ENCODE assay signal across 22 mouse cellular contexts in the genomic region with DNA sequence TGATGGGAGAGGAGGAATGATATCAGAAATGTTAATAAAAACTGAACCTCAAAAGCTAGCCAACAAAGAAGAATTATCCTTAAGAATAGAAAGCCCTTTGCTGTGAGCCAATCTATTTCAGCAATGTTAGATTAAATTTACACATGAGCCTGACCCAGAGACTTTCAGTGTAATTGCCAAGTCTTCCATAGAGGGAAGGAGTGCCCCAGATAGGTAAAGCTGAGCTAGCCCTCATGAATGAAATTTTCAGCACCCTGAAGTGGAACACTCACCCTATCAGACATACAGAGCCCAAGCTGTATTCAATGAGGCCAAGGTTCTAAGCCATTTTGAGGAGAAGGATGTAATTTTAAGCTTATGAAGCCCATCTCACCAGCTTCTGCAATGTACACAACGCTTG.
A peak's percentile ranks its signal among the peaks of the same experiment; 100 is the strongest.
DNase-seq lines count a peak whose midpoint lies in the region; ATAC-seq lines count a peak whose summit lies in the region.
"Had no signal": no experiment of that assay in that cellular context is flagged by ENCODE, and none has a peak within 500 bp of the region (broad histone marks: within the 10 kb centered on the region; RNA-seq: fewer than 3 reads in every experiment).

No protein-coding gene starts in this region.

- 70% methylated on average over 1 of the region's 1 CpGs for WGBS in midbrain, embryonic 11.5 days
- WGBS in midbrain, embryonic 10.5 days: 85% methylated on average over 1 of the region's 1 CpGs
- 86% methylated on average over 1 of the region's 1 CpGs for WGBS in stomach, embryonic 15.5 days
- WGBS in stomach, embryonic 16.5 days: 85% methylated on average over 1 of the region's 1 CpGs

- no peak overlapping the region for H3K9ac ChIP-seq in midbrain, embryonic 11.5 days (ENCODE audit: low read length)
- no peak overlapping the region for H3K9ac ChIP-seq in stomach, embryonic 15.5 days
- H3K9ac ChIP-seq in stomach, embryonic 16.5 days (ENCODE audit: low read length): no peak overlapping the region
- H3K9ac ChIP-seq: embryonic facial prominence, embryonic 13.5 days; embryonic facial prominence, embryonic 15.5 days; forebrain, embryonic 12.5 days had no signal

- H3K36me3 ChIP-seq in midbrain, embryonic 11.5 days (ENCODE audit: control insufficient read depth, insufficient read depth, low read length): no peaks in the 10 kb centered on the region
- H3K36me3 ChIP-seq in midbrain, embryonic 10.5 days: no peaks in the 10 kb centered on the region
- H3K36me3 ChIP-seq in stomach, embryonic 15.5 days: no peaks in the 10 kb centered on the region
- no peaks in the 10 kb centered on the region for H3K36me3 ChIP-seq in stomach, embryonic 16.5 days (ENCODE audit: control insufficient read depth, insufficient read depth, low read length)
- H3K36me3 ChIP-seq: embryonic facial prominence, embryonic 13.5 days; embryonic facial prominence, embryonic 15.5 days; forebrain, embryonic 10.5 days; forebrain, embryonic 12.5 days had no signal

- H3K4me3 ChIP-seq in midbrain, embryonic 11.5 days (ENCODE audit: low read depth, low read length): no peak overlapping the region
- H3K4me3 ChIP-seq in midbrain, embryonic 10.5 days: no peak overlapping the region
- no peak overlapping the region for H3K4me3 ChIP-seq in stomach, embryonic 15.5 days (replicated peaks)
- no peak overlapping the region for H3K4me3 ChIP-seq in stomach, embryonic 16.5 days (replicated peaks; ENCODE audit: low read length)
- H3K4me3 ChIP-seq: embryonic facial prominence, embryonic 13.5 days; embryonic facial prominence, embryonic 15.5 days; erythroblast, embryonic 14.5 days; forebrain, embryonic 10.5 days; forebrain, embryonic 12.5 days had no signal

- H3K4me1 ChIP-seq in midbrain, embryonic 11.5 days (ENCODE audit: control insufficient read depth, insufficient read depth, low read length): no peaks in the 10 kb centered on the region
- H3K4me1 ChIP-seq in midbrain, embryonic 10.5 days: peaks cover 6% of the 10 kb centered on the region; the same call in 1 of the 2 replicates
- H3K4me1 ChIP-seq in stomach, embryonic 15.5 days: no peaks in the 10 kb centered on the region
- H3K4me1 ChIP-seq in stomach, embryonic 16.5 days (ENCODE audit: control insufficient read depth, insufficient read depth, low read length): no peaks in the 10 kb centered on the region
- H3K4me1 ChIP-seq: forebrain, embryonic 12.5 days had no signal

- no peaks in the 10 kb centered on the region for H3K27me3 ChIP-seq in midbrain, embryonic 11.5 days (ENCODE audit: control insufficient read depth, insufficient read depth, low read length)
- no peaks in the 10 kb centered on the region for H3K27me3 ChIP-seq in midbrain, embryonic 10.5 days (ENCODE audit: low read depth, poor library complexity, severe bottlenecking)
- no peaks in the 10 kb centered on the region for H3K27me3 ChIP-seq in stomach, embryonic 15.5 days (replicated peaks)
- H3K27me3 ChIP-seq in stomach, embryonic 16.5 days (ENCODE audit: control insufficient read depth, insufficient read depth, low read length): no peaks in the 10 kb centered on the region
- H3K27me3 ChIP-seq: embryonic facial prominence, embryonic 13.5 days; embryonic facial prominence, embryonic 15.5 days; forebrain, embryonic 12.5 days had no signal

- no peak overlapping the region for H3K4me2 ChIP-seq in midbrain, embryonic 11.5 days
- H3K4me2 ChIP-seq in stomach, embryonic 15.5 days: no peak overlapping the region
- H3K4me2 ChIP-seq in stomach, embryonic 16.5 days (ENCODE audit: low read depth, low read length): no peak overlapping the region
- H3K4me2 ChIP-seq: embryonic facial prominence, embryonic 13.5 days; embryonic facial prominence, embryonic 15.5 days; forebrain, embryonic 12.5 days had no signal

- no peaks in the 10 kb centered on the region for H3K9me3 ChIP-seq in midbrain, embryonic 11.5 days (ENCODE audit: control insufficient read depth, low read length)
- no peaks in the 10 kb centered on the region for H3K9me3 ChIP-seq in midbrain, embryonic 10.5 days (replicated peaks)
- H3K9me3 ChIP-seq in stomach, embryonic 15.5 days: no peaks in the 10 kb centered on the region
- H3K9me3 ChIP-seq in stomach, embryonic 16.5 days (replicated peaks; ENCODE audit: control insufficient read depth, low read length): no peaks in the 10 kb centered on the region
- H3K9me3 ChIP-seq: embryonic facial prominence, embryonic 13.5 days; embryonic facial prominence, embryonic 15.5 days; forebrain, embryonic 10.5 days; forebrain, embryonic 12.5 days had no signal

- no peak overlapping the region for H3K27ac ChIP-seq in midbrain, embryonic 11.5 days (ENCODE audit: low read depth, low read length)
- H3K27ac ChIP-seq in midbrain, embryonic 10.5 days (replicated peaks): no peak overlapping the region
- H3K27ac ChIP-seq in stomach, embryonic 15.5 days: no peak overlapping the region
- no peak overlapping the region for H3K27ac ChIP-seq in stomach, embryonic 16.5 days (ENCODE audit: low read length)
- H3K27ac ChIP-seq: embryonic facial prominence, embryonic 13.5 days; embryonic facial prominence, embryonic 15.5 days; forebrain, embryonic 10.5 days; forebrain, embryonic 12.5 days had no signal

- DNase-seq in midbrain, embryonic 11.5 days (ENCODE audit: low spot score, missing footprints): peak; percentile 33
- DNase-seq in midbrain, embryonic 10.5 days (ENCODE audit: low spot score): no peak
- no peak for DNase-seq in right cerebral cortex, adult 2 months (ENCODE audit: low spot score in 2 of 2)
- DNase-seq: adrenal gland, adult 2 months; adrenal gland, postnatal 10 days; adrenal gland, postnatal 25 days; cerebellum, adult 11 months; cerebellum, adult 18-20 months; cerebellum, adult 8-10 months; cerebellum, adult 9-11 months; cerebellum, postnatal 14 days; cerebellum, postnatal 36 days; embryo, embryonic 11 days had no signal

- ATAC-seq in midbrain, embryonic 11.5 days (ENCODE audit: low FRiP score): no peak
- peak; percentile 73 for ATAC-seq in stomach, embryonic 15.5 days (ENCODE audit: insufficient read depth, low FRiP score, low read depth)
- ATAC-seq in stomach, embryonic 16.5 days (ENCODE audit: insufficient read depth, low FRiP score): peak; percentile 66; the same call in 1 of the 2 replicates
- ATAC-seq: forebrain, embryonic 14.5 days; forebrain, embryonic 16.5 days had no signal
